Mouse (Mus musculus): Measurements from ENCODE around the gene Tcf7l2.

The Tcf7l2 gene

GRCm38 (mm10) chr19:55722376-55722775 lies 19.2 kb upstream of the Tcf7l2 start:
- in situ Hi-C loops (cut with MboI, MseI), result no loop called here

GRCm38 (mm10) chr19:55729376-55729775 lies 12.2 kb upstream of the Tcf7l2 start:
- in situ Hi-C loops (cut with MboI, MseI), result no loop called here

- in situ Hi-C loops (cut with MboI, MseI), result no loop called here
Observed at GRCm38 (mm10) chr19:55732499-55732898, 9.1 kb upstream of the Tcf7l2 start.

GRCm38 (mm10) chr19:55732994-55733393 lies 8.6 kb upstream of the Tcf7l2 start:
- in situ Hi-C loops (cut with MboI, MseI), result no loop called here

- in situ Hi-C loops (cut with MboI, MseI), result no loop called here
Observed at GRCm38 (mm10) chr19:55736016-55736415, 5.6 kb upstream of the Tcf7l2 start.

- in situ Hi-C loops (cut with MboI, MseI), result no loop called here
Observed at GRCm38 (mm10) chr19:55739713-55740112, 1.9 kb upstream of the Tcf7l2 start.

GRCm38 (mm10) chr19:55740753-55741438 lies 724 bp upstream of the Tcf7l2 start:
- in situ Hi-C loops (cut with MboI, MseI), result no loop called here

- in situ Hi-C loops (cut with MboI, MseI), result no loop called here
Observed at GRCm38 (mm10) chr19:55742386-55743000, 873 bp downstream of the Tcf7l2 start.

- in situ Hi-C loops (cut with MboI, MseI), result no loop called here
Observed at GRCm38 (mm10) chr19:55743001-55743556, 1.5 kb downstream of the Tcf7l2 start.

GRCm38 (mm10) chr19:55743557-55744441 lies 2.2 kb downstream of the Tcf7l2 start:
- in situ Hi-C loops (cut with MboI, MseI), result no loop called here

- in situ Hi-C loops (cut with MboI, MseI), result no loop called here
Observed at GRCm38 (mm10) chr19:55744576-55745191, 3.1 kb downstream of the Tcf7l2 start.

- in situ Hi-C loops (cut with MboI, MseI), result no loop called here
Observed at GRCm38 (mm10) chr19:55745192-55745578, 3.6 kb downstream of the Tcf7l2 start.

- in situ Hi-C loops (cut with MboI, MseI), result no loop called here
Observed at GRCm38 (mm10) chr19:55746241-55746640, 4.6 kb downstream of the Tcf7l2 start.

GRCm38 (mm10) chr19:55747237-55747925 lies 5.8 kb downstream of the Tcf7l2 start:
- in situ Hi-C loops (cut with MboI, MseI), result no loop called here

GRCm38 (mm10) chr19:55747926-55748291 lies 6.3 kb downstream of the Tcf7l2 start:
- in situ Hi-C loops (cut with MboI, MseI), result no loop called here

GRCm38 (mm10) chr19:55748801-55749200 lies 7.2 kb downstream of the Tcf7l2 start:
- in situ Hi-C loops (cut with MboI, MseI), result no loop called here

- in situ Hi-C loops (cut with MboI, MseI), result no loop called here
Observed at GRCm38 (mm10) chr19:55749532-55749931, 7.9 kb downstream of the Tcf7l2 start.

GRCm38 (mm10) chr19:55750048-55750447 lies 8.4 kb downstream of the Tcf7l2 start:
- in situ Hi-C loops (cut with MboI, MseI), result loop anchor here (5.0 kb wide), 1 partner anchor 107 kb away; no protein-coding TSS in a partner anchor

- in situ Hi-C loops (cut with MboI, MseI), result loop anchor here (5.0 kb wide), 1 partner anchor 107 kb away; no protein-coding TSS in a partner anchor
Observed at GRCm38 (mm10) chr19:55750465-55750864, 8.8 kb downstream of the Tcf7l2 start.

- in situ Hi-C loops (cut with MboI, MseI), result loop anchor here (5.0 kb wide), 1 partner anchor 104 kb away; no protein-coding TSS in a partner anchor
Observed at GRCm38 (mm10) chr19:55752861-55753260, 11.2 kb downstream of the Tcf7l2 start.

- in situ Hi-C loops (cut with MboI, MseI), result loop anchor here (5.0 kb wide), 1 partner anchor 103 kb away; no protein-coding TSS in a partner anchor
Observed at GRCm38 (mm10) chr19:55754303-55754702, 12.7 kb downstream of the Tcf7l2 start.
